Mouse (Mus musculus) midbrain, postnatal 0 days (tissue): ENCODE results near the gene Ccdc144b. TPM values are rescaled to one million over a fixed set of nuclear protein-coding genes. Genes with fewer than 3 reads are reported as not detected.

Experiments
- ATAC-seq: fragments of 200-750 bp; cut with Nextera tagmentation; 2 replicates; pipeline ENCODE4 v1.8.0; 2017; ENCODE audit warnings: moderate number of reproducible peaks, mild to moderate bottlenecking, moderate TSS enrichment, moderate library complexity; ENCODE audit not compliant: low FRiP score
- DNase-seq: peaks from one replicate; pipeline ENCODE4 v3.0.0-alpha.2; 2015; ENCODE audit warnings: low spot score
- H3K27ac ChIP-seq: fragments of 300-500 bp; sonication (generic); 2 replicates; pipeline ENCODE4 v1.5.1; 2014; ENCODE audit warnings: low read depth, mild to moderate bottlenecking, low read length, mixed read lengths
- H3K27me3 ChIP-seq: fragments of 300-500 bp; sonication (generic); 2 replicates; pipeline ENCODE4 v1.6.1; 2014; ENCODE audit warnings: low read length, control low read depth, mixed read lengths; ENCODE audit not compliant: insufficient read depth
- H3K36me3 ChIP-seq: fragments of 300-500 bp; sonication (generic); 2 replicates; pipeline ENCODE4 v1.6.1; 2014; ENCODE audit warnings: low read length, control low read depth, mixed read lengths; ENCODE audit not compliant: insufficient read depth
- H3K4me1 ChIP-seq: fragments of 300-500 bp; sonication (generic); 2 replicates; pipeline ENCODE4 v1.6.1; 2014; ENCODE audit warnings: mild to moderate bottlenecking, control low read depth, antibody characterized with exemption, low read length, mixed read lengths; ENCODE audit not compliant: insufficient read depth
- H3K4me2 ChIP-seq: fragments of 300-500 bp; sonication (generic); 2 replicates; pipeline ENCODE4 v1.6.1; 2014; ENCODE audit warnings: low read depth, mild to moderate bottlenecking, low read length, mixed read lengths; ENCODE audit not compliant: poor library complexity, severe bottlenecking
- H3K4me3 ChIP-seq: fragments of 300-500 bp; sonication (generic); 2 replicates; pipeline ENCODE4 v1.5.1; 2014; ENCODE audit warnings: low read depth, mild to moderate bottlenecking, low read length, moderate library complexity
- H3K9ac ChIP-seq: fragments of 300-500 bp; sonication (generic); replicated peaks from 2 replicates; pipeline ENCODE4 v1.6.1; 2014; ENCODE audit warnings: mild to moderate bottlenecking, low read length, moderate library complexity, mixed read lengths; ENCODE audit not compliant: poor library complexity, severe bottlenecking
- H3K9me3 ChIP-seq: fragments of 300-500 bp; sonication (generic); 2 replicates; pipeline ENCODE4 v1.6.1; 2016; ENCODE audit warnings: low read length, control low read depth
- CTCF ChIP-seq: IDR thresholded peaks from 2 replicates; pipeline ENCODE4 v1.5.1; 2016; ENCODE audit warnings: antibody characterized with exemption, mild to moderate bottlenecking
- WGBS: fragments of 180-500 bp; shearing (Covaris S2); extraction: QIAGEN DNeasy Blood & Tissue Kit; methylation state at CpG from one replicate; pipeline ENCODE4 v1.1.7; 2014; 5-methylcytosine and 5-hydroxymethylcytosine counted together
- polyA plus RNA-seq: library from polyadenylated mRNA; unstranded; fragments of >200 nt; fragmentation: Nextera tagmentation; extraction: Ambion mirVana; gene quantifications from 2 replicates; pipeline ENCODE4 v1.2.1, GENCODE M21; 2015
- total RNA-seq: library from RNA; depleted of rRNA; stranded (reverse); fragments of >200 nt; gene quantifications from 2 replicates; pipeline ENCODE4 v1.2.3, GENCODE M21; 2014

The Ccdc144b gene
- total and polyA plus RNA-seq, 2 experiments from 2014 or later, result 0.02 TPM; not detected in 1

DNA sequence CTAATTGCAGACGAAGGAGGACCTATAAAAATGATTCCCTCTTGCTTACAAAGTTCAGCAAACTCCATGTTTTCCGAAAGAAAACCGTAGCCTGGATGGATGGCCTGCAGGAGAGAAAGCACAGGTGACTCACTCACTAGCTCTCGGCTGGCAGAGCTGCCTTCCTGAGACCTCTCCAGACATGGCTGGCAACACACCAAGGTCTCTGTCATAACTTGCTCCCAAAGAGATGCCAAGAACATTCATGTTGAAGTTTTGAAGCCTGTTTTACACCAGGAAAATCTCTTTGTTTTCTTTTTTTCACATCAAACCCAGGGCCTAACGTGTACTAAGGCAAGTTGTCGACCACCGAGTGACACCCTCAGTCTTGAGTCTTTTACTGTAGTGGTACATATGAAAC is 62.6 kb downstream of the Ccdc144b start:
- ATAC-seq (no peak), DNase-seq (no peak)
- TF ChIP-seq CTCF, result no peak
- no peak overlapping the region for H3K27ac ChIP-seq
- no peaks in the 10 kb centered on the region for H3K9me3 ChIP-seq
- no peak overlapping the region for H3K9ac ChIP-seq
- no peaks in the 10 kb centered on the region for H3K27me3 ChIP-seq
- peaks cover 37% of the 10 kb centered on the region for H3K36me3 ChIP-seq
- no peaks in the 10 kb centered on the region for H3K4me1 ChIP-seq
- no peak overlapping the region for H3K4me3 ChIP-seq
- 94% methylated on average over 7 of the region's 7 CpGs for WGBS
- no peak overlapping the region for H3K4me2 ChIP-seq

- Histone ChIP-seq H3K4me2 (no peak overlapping the region), H3K4me3 (no peak overlapping the region), H3K36me3 (peaks cover 39% of the 10 kb centered on the region), H3K27ac (no peak overlapping the region), H3K27me3 (no peaks in the 10 kb centered on the region), H3K4me1 (no peaks in the 10 kb centered on the region), H3K9me3 (no peaks in the 10 kb centered on the region), H3K9ac (no peak overlapping the region)
- ATAC-seq, result no peak
- TF ChIP-seq CTCF, result no peak
- 98% methylated on average over 6 of the region's 6 CpGs for WGBS
- DNase-seq, result no peak
These were observed 65.3 kb downstream of the Ccdc144b start for GRCm38 (mm10) chr3:35988031-35988430.

DNA sequence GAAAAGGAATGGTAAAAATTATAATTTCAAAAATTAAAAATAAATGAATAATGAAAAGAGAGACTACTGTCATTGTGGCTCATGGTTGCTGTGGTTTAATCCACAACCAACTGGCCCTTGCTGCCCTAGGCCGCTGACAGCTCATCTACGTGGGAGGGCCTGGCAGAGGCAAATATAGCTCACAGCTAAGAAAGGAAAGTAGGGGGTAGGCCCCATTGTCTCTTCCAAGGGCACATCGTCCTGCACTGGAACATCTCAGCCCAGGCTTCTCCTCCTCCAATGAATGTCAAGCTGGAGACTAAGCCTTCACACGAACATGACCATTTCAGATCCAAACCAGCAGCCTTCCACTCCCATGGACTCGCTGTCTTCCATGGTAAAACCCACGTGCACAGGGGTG is 67.1 kb downstream of the Ccdc144b start:
- no peak overlapping the region for H3K4me2 ChIP-seq
- H3K9me3 ChIP-seq, result no peaks in the 10 kb centered on the region
- no peak for TF ChIP-seq CTCF
- H3K27ac ChIP-seq, result no peak overlapping the region
- no peak overlapping the region for H3K4me3 ChIP-seq
- DNase-seq, result no peak
- no peak for ATAC-seq
- WGBS, result 95% methylated on average over 6 of the region's 6 CpGs
- H3K9ac ChIP-seq, result no peak overlapping the region
- peaks cover 45% of the 10 kb centered on the region for H3K36me3 ChIP-seq
- no peaks in the 10 kb centered on the region for H3K27me3 ChIP-seq
- no peaks in the 10 kb centered on the region for H3K4me1 ChIP-seq

- TF ChIP-seq CTCF, result peak; percentile 70
- no peaks in the 10 kb centered on the region for H3K27me3 ChIP-seq
- DNase-seq, result peak; percentile 58
- 0 out of 2 replicates have a peak, but pooled peaks have one; percentile 28 for ATAC-seq
- peaks cover 17% of the 10 kb centered on the region; the same call in 1 of the 2 replicates for H3K36me3 ChIP-seq
- WGBS, result 77% methylated on average over 7 of the region's 7 CpGs
- no peak overlapping the region for H3K4me2 ChIP-seq
- H3K4me3 ChIP-seq, result no peak overlapping the region
- H3K9ac ChIP-seq, result no peak overlapping the region
- no peaks in the 10 kb centered on the region for H3K9me3 ChIP-seq
- no peak overlapping the region for H3K27ac ChIP-seq
- H3K4me1 ChIP-seq, result no peaks in the 10 kb centered on the region
These were observed 79.8 kb downstream of the Ccdc144b start for GRCm38 (mm10) chr3:35973551-35973950.

DNA sequence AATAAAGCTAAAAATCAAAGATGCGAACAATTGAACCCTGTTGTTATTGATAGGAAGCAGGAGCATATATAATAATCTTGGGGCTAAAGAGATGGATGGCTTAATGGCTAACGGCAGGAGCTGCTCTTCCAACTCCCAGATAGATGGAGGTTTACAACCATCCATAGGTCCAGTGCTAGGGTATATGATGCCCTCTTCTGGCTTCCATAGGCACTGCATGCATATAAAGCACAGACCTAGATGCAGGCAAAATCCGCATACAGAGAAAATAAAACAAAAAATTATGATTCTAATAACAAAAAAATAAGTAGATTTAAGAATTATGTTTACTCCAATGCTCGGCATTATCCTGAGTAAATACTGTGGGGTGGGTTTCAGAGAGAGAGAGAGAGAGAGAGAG is 80.4 kb downstream of the Ccdc144b start:
- peak; percentile 46 for DNase-seq

GRCm38 (mm10) chr3:35971149-35971548 is 82.2 kb downstream of the Ccdc144b start:
- no peak overlapping the region for H3K9ac ChIP-seq
- no peaks in the 10 kb centered on the region for H3K9me3 ChIP-seq
- ATAC-seq (no peak), DNase-seq (no peak)
- H3K4me2 ChIP-seq, result no peak overlapping the region
- H3K27ac ChIP-seq, result no peak overlapping the region
- 94% methylated on average over 12 of the region's 12 CpGs for WGBS
- no peaks in the 10 kb centered on the region for H3K4me1 ChIP-seq
- H3K27me3 ChIP-seq, result no peaks in the 10 kb centered on the region
- no peak for TF ChIP-seq CTCF
- peaks cover 19% of the 10 kb centered on the region; the same call in 1 of the 2 replicates for H3K36me3 ChIP-seq
- H3K4me3 ChIP-seq, result no peak overlapping the region

More for the DNA sequence above, 80.4 kb downstream of the Ccdc144b start:
- Histone ChIP-seq H3K4me3 (no peak overlapping the region), H3K36me3 (peaks cover 17% of the 10 kb centered on the region; the same call in 1 of the 2 replicates), H3K4me1 (no peaks in the 10 kb centered on the region), H3K27ac (no peak overlapping the region), H3K9me3 (no peaks in the 10 kb centered on the region), H3K9ac (no peak overlapping the region), H3K4me2 (no peak overlapping the region), H3K27me3 (no peaks in the 10 kb centered on the region)
- 79% methylated on average over 4 of the region's 4 CpGs for WGBS
- TF ChIP-seq CTCF, result peak; percentile 81
- ATAC-seq, result peak; percentile 72
